Mouse (Mus musculus) brain, embryonic 14.5 days (tissue): ENCODE results near the gene Sgip1.

Source experiments
- CTCF ChIP-seq: fragments of 200-500 bp; IDR thresholded peaks from 2 replicates; pipeline ENCODE4 v1.5.1; 2012; ENCODE audit warnings: inconsistent platforms, mild to moderate bottlenecking, moderate library complexity, borderline replicate concordance; ENCODE audit not compliant: insufficient read depth, insufficient read length; ENCODE audit errors: extremely low read depth
- POLR2A ChIP-seq: fragments of 200-500 bp; IDR thresholded peaks from 2 replicates; pipeline ENCODE4 v1.6.1; 2012; ENCODE audit warnings: mild to moderate bottlenecking, inconsistent platforms, borderline replicate concordance; ENCODE audit not compliant: poor library complexity, insufficient read depth, insufficient read length, severe bottlenecking; ENCODE audit errors: extremely low read depth

- TF ChIP-seq POLR2A (no peak), CTCF (no peak)
These were observed 85.1 kb downstream of the Sgip1 start for GRCm38 (mm10) chr4:102826159-102826558.
